Mouse (Mus musculus) hindbrain, postnatal 0 days (tissue): ENCODE measurements around the gene Epop. TPM values are rescaled to one million over a fixed set of nuclear protein-coding genes. Genes with fewer than 3 reads are reported as not detected.

Experiments used
- ATAC-seq: fragments of 200-750 bp; cut with Nextera tagmentation; 2 replicates; pipeline ENCODE4 v1.8.0; 2017; ENCODE audit warnings: mild to moderate bottlenecking, moderate TSS enrichment, moderate library complexity
- DNase-seq: peaks from one replicate; pipeline ENCODE4 v3.0.0-alpha.2; 2015; ENCODE audit warnings: low spot score
- H3K27ac ChIP-seq: fragments of 300-500 bp; sonication (generic); 2 replicates; pipeline ENCODE4 v1.5.1; 2014; ENCODE audit warnings: mild to moderate bottlenecking
- H3K27me3 ChIP-seq: fragments of 300-500 bp; sonication (generic); 2 replicates; pipeline ENCODE4 v1.6.1; 2014; ENCODE audit warnings: low read length, mixed read lengths; ENCODE audit not compliant: insufficient read depth
- H3K36me3 ChIP-seq: fragments of 300-500 bp; sonication (generic); 2 replicates; pipeline ENCODE4 v1.6.1; 2014; ENCODE audit warnings: low read length, mixed read lengths; ENCODE audit not compliant: insufficient read depth
- H3K4me1 ChIP-seq: fragments of 300-500 bp; sonication (generic); 2 replicates; pipeline ENCODE4 v1.6.1; 2014; ENCODE audit warnings: antibody characterized with exemption, low read length, mixed read lengths; ENCODE audit not compliant: insufficient read depth
- H3K4me2 ChIP-seq: fragments of 300-500 bp; sonication (generic); 2 replicates; pipeline ENCODE4 v1.6.1; 2014; ENCODE audit warnings: low read depth, mild to moderate bottlenecking, low read length, moderate library complexity, mixed read lengths
- H3K4me3 ChIP-seq: fragments of 300-500 bp; sonication (generic); 2 replicates; pipeline ENCODE4 v1.5.1; 2014; ENCODE audit warnings: low read length
- H3K9ac ChIP-seq: fragments of 300-500 bp; sonication (generic); replicated peaks from 2 replicates; pipeline ENCODE4 v1.6.1; 2014; ENCODE audit warnings: mild to moderate bottlenecking, low read length, moderate library complexity, mixed read lengths
- H3K9me3 ChIP-seq: fragments of 300-500 bp; sonication (generic); 2 replicates; pipeline ENCODE4 v1.6.1; 2016; ENCODE audit warnings: low read length, mixed read lengths
- CTCF ChIP-seq: IDR thresholded peaks from 2 replicates; pipeline ENCODE4 v1.5.1; 2016; ENCODE audit warnings: antibody characterized with exemption, control low read depth, low read depth
- WGBS: fragments of 180-500 bp; shearing (Covaris S2); extraction: QIAGEN DNeasy Blood & Tissue Kit; methylation state at CpG from one replicate; pipeline ENCODE4 v1.1.7; 2014; 5-methylcytosine and 5-hydroxymethylcytosine counted together
- polyA plus RNA-seq: library from polyadenylated mRNA; unstranded; fragments of >200 nt; fragmentation: Nextera tagmentation; extraction: Ambion mirVana; gene quantifications from 2 replicates; pipeline ENCODE4 v1.2.1, GENCODE M21; 2015
- total RNA-seq: library from RNA; depleted of rRNA; stranded (reverse); fragments of >200 nt; gene quantifications from 2 replicates; pipeline ENCODE4 v1.2.3, GENCODE M21; 2014

The Epop gene
- total and polyA plus RNA-seq, 2 experiments from 2014 or later: 2.4 to 11.0 TPM

DNA sequence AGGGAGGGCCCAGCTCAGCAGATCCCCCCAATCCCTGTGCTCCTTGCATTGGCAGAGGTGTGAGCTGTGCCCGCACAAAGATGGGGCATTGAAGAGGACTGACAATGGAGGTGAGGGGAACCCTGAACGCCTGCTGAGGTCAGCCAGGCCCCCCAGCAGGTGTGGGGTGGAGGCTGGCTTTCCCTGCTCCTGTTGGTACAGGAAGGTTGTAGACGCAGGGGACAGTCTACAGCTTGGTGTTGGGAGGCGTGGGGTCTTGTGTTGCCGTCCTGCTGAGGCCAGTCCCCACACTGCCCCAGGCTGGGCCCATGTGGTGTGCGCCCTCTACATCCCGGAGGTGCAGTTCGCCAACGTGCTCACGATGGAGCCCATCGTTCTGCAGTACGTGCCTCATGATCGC is 35.9 kb upstream of the Epop start:
- Histone ChIP-seq H3K27ac (no peak overlapping the region), H3K4me2 (no peak overlapping the region), H3K4me3 (no peak overlapping the region), H3K9me3 (no peaks in the 10 kb centered on the region), H3K27me3 (peaks cover 9% of the 10 kb centered on the region; the same call in 1 of the 2 replicates), H3K9ac (no peak overlapping the region), H3K4me1 (peaks cover 10% of the 10 kb centered on the region; the same call in 1 of the 2 replicates), H3K36me3 (peaks cover 17% of the 10 kb centered on the region; the same call in 1 of the 2 replicates)
- DNase-seq: no peak
- no peak for ATAC-seq
- 88% methylated on average over 13 of the region's 13 CpGs for WGBS
- TF ChIP-seq CTCF: no peak

DNA sequence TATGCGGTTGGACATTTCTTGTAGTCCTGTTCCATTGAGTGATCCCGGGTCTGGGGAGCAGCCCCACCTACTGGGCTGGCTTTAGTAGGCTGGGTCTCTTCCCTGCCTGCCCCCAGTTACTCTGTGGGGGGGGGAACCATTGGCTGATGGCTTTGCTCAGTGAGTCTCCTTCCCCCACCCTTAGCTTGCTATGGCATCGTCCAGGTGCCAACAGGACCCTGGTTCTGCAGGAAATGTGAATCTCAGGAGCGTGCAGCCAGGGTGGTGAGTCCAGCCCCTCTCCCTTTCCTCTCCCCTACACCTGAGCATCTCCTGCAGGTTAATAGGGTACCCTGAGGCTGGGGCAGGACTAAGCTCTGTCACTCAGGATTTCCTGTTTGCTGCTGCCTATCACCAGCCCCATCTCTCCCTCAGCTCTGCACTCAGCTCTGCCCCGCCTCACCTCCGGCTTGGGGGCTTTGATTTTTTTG is 35.3 kb upstream of the Epop start:
- no peak for TF ChIP-seq CTCF
- Histone ChIP-seq H3K27me3 (peaks cover 9% of the 10 kb centered on the region; the same call in 1 of the 2 replicates), H3K4me3 (peak overlapping the region; percentile 87), H3K9me3 (no peaks in the 10 kb centered on the region), H3K4me2 (peak overlapping the region; percentile 92), H3K9ac (peak overlapping the region; percentile 62; the same call in 1 of the 2 replicates), H3K4me1 (peaks cover 11% of the 10 kb centered on the region; the same call in 1 of the 2 replicates), H3K36me3 (peaks cover 17% of the 10 kb centered on the region; the same call in 1 of the 2 replicates), H3K27ac (no peak overlapping the region)
- 32% methylated on average over 6 of the region's 6 CpGs for WGBS
- ATAC-seq: no peak
- no peak for DNase-seq

DNA sequence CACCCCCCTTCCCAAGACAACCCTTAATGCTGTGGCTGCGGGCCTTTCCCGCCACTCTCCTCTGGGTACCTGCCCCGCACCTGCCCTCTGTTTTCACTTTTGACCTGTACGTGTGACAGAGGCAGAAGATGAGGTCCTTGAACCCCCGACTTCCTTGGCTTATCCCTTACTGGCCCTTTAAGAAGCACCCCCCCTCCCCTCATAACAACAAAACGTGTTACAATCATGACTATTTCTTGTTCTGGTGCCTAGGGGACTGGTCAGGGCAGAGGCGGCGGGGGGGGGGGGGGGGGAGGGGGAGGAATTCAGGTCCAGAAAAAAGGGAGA is 34.8 kb upstream of the Epop start:
- 1% methylated on average over 6 of the region's 8 CpGs for WGBS

DNA sequence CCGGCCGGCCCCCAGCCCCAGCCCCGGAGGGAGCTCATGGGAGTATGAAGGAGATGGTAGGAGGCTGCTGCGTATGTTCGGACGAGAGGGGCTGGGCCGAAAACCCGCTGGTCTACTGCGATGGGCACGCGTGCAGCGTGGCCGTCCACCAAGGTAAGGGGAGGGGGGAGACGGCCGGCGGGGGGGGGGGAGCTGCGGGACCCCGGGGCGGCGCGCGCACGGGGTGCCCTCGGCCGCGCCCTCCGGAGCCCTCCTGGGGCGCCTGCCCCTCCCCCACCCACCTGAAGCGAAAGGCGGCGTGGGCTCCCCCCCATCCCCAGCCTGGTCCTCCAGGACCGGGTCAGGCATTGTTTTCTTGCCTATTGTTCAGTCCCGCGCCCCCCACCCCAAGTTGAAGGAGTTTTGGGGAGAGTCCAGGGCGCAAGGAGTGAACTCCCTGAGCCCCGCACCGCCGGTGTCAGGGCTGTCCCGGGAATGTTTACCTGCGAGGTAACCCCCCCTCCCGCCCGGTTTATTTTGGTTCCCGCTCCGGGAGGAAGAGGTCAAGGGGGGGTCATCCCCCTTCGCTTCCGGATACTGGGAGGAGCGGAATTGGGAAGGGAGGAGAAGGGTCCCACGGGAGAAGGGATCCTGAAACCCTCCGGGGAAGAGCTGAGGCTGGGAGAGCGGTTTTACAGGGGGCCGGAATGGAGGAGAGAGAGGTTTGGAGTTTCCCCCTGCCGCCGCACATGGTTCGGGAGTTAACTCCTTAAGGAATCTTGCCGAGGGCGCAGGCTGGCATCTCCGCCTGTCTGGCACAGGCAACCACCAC is 34.2 kb upstream of the Epop start:
- Histone ChIP-seq H3K4me3 (peak overlapping the region; percentile 87), H3K9ac (peak overlapping the region; percentile 62), H3K27ac (peak overlapping the region; percentile 32; the same call in 1 of the 2 replicates), H3K9me3 (no peaks in the 10 kb centered on the region), H3K27me3 (peaks cover 9% of the 10 kb centered on the region; the same call in 1 of the 2 replicates), H3K36me3 (peaks cover 11% of the 10 kb centered on the region; the same call in 1 of the 2 replicates), H3K4me1 (peaks cover 15% of the 10 kb centered on the region; the same call in 1 of the 2 replicates), H3K4me2 (peak overlapping the region; percentile 92)
- DNase-seq (peak; percentile 57), ATAC-seq (no peak)
- WGBS: under 1% methylated on average over 32 of the region's 57 CpGs
- no peak for TF ChIP-seq CTCF

More for the DNA sequence above, 34.8 kb upstream of the Epop start:
- Histone ChIP-seq H3K27me3 (peaks cover 9% of the 10 kb centered on the region; the same call in 1 of the 2 replicates), H3K4me1 (peaks cover 13% of the 10 kb centered on the region; the same call in 1 of the 2 replicates), H3K9ac (peak overlapping the region; percentile 62), H3K4me2 (peak overlapping the region; percentile 92), H3K4me3 (peak overlapping the region; percentile 87), H3K36me3 (peaks cover 12% of the 10 kb centered on the region; the same call in 1 of the 2 replicates), H3K27ac (no peak overlapping the region), H3K9me3 (no peaks in the 10 kb centered on the region)
- DNase-seq (no peak), ATAC-seq (no peak)
- no peak for TF ChIP-seq CTCF

DNA sequence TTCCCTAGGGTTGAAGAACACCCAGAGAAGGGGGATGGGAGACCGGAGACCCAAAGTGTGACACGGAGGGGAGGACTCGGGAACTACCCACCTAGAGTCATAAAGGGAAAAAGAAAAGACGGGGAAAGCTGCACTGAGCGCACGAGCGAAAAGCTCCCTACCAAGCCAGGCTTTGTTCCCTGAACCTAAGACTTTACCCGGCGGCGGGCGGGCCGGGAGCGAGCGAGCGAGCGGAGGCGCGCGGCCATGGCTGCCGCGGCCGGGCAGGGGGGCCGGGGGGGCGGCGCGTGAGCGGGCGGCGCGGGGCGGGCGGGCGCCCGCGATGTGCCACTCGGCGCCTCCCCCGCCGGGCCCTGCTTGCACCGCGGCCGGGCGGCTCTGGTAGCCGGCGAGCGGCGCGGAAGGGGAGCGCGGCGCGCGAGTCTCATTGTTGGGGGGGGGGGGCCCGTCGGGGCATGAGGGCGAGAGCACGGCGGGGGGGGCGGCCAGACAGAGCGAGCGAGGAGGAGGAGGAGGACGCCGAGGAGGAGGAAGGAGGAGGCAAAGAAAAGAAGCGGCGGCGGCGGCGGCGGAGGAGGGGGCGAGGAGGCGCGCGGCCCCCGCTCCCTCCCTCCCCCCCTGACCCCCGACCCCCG is 33.5 kb upstream of the Epop start, which contains the start of gene Mllt6:
Mllt6 (plus strand) TSS at position 522 of the 635 bp plus-strand sequence.
- Histone ChIP-seq H3K4me3 (peak within 1 kb of the TSS; percentile 87), H3K27me3 (peaks cover 9% of the 10 kb centered on the region; the same call in 1 of the 2 replicates), H3K4me1 (peaks cover 15% of the 10 kb centered on the region; the same call in 1 of the 2 replicates), H3K9ac (peak within 1 kb of the TSS; percentile 62), H3K9me3 (no peaks in the 10 kb centered on the region), H3K4me2 (peak within 1 kb of the TSS; percentile 92), H3K36me3 (peaks cover 8% of the 10 kb centered on the region; the same call in 1 of the 2 replicates), H3K27ac (peak within 1 kb of the TSS; percentile 32)
- peak; percentile 78 for ATAC-seq
- TF ChIP-seq CTCF: no peak
- WGBS: 1% methylated on average over 22 of the region's 76 CpGs
- peak; percentile 94 for DNase-seq

DNA sequence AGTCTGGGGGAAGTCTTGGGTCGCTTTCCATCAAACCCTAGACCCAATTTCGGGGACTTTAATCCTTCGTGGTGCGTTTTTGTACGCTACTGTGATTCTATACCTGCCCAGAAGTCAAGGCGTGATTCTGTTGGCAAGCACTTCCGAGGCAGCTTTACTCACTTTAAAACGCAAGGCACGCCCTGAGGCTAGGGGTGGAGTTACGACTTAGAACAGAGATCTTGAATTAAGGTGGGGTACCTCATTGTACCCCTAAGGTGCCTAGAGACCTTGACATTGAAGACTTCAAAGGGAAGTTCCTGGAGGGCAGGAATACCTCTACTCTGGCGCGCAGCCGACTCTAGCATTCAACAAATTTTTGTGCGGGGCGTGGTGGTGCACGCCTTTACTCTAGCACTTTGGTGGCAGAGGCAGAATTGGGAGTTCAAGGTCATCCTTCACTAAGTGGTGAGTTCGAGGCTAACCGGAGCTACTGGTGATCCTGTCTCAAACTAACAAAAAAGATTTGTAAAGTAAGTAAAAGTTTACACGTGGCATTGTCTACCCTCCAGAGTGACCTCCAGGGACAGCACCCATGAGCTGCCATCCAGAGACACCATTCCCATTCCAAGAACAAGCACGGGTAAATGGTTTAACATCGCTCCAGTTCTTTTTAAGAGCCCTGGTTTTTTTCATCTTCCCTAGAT is 32.8 kb upstream of the Epop start:
- peaks cover 9% of the 10 kb centered on the region; the same call in 1 of the 2 replicates for H3K27me3 ChIP-seq

More for the DNA sequence above, 32.8 kb upstream of the Epop start:
- WGBS: 2% methylated on average over 21 of the region's 21 CpGs
- no peak for TF ChIP-seq CTCF
- H3K4me3 ChIP-seq: peak overlapping the region; percentile 87
- no peak for DNase-seq
- peaks cover 5% of the 10 kb centered on the region; the same call in 1 of the 2 replicates for H3K36me3 ChIP-seq
- H3K4me2 ChIP-seq: peak overlapping the region; percentile 92
- H3K27ac ChIP-seq: peak overlapping the region; percentile 32; the same call in 1 of the 2 replicates
- peaks cover 15% of the 10 kb centered on the region; the same call in 1 of the 2 replicates for H3K4me1 ChIP-seq
- no peaks in the 10 kb centered on the region for H3K9me3 ChIP-seq
- ATAC-seq: no peak
- H3K9ac ChIP-seq: no peak overlapping the region
